Mouse (Mus musculus) kidney, postnatal 25 days (tissue): ENCODE results near the gene Zfp704.

ENCODE experiments used
- DNase-seq, 2 experiments: peaks; one replicate each; pipeline ENCODE4 v3.0.0; 2021; ENCODE audit warnings: mixed read lengths in 2 of 2

Gene Zfp704

DNA sequence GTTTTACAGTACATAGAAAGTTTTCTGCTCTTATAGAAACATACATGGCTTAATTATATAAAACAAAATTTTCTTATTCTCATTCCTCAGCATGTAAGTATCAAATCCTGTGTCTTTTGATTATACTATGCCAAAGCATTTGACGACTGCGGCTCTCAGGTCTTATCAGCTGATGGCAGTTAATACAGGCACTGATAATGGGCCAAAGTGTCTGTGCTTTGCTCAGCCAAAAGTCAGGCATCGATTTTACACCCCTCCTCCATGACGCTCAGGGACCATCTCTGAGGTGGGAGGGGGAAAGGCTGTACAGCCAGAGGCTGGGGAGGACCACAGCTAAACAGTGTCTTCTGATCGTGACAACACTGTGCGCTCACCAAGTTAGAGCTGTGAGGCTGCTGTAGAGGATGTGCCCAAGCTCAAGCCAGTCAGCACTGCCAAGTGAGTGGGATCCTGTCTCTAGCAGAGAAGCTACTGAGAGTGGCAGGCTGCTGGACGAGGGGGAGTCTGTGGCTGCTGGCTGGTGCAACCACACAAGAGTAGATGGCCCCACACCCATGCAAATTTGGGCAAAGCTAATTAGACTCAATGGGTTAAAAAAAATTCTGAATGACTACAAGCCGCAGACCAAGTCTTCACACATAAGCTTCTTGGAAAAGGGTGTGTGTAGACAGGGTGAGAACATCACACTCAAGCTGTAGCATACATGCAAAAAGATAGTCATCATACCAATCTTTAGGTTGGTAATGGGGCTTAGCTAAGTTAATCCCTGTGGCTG, 155.1 kb downstream of the Zfp704 start:
- no peak for DNase-seq

DNA sequence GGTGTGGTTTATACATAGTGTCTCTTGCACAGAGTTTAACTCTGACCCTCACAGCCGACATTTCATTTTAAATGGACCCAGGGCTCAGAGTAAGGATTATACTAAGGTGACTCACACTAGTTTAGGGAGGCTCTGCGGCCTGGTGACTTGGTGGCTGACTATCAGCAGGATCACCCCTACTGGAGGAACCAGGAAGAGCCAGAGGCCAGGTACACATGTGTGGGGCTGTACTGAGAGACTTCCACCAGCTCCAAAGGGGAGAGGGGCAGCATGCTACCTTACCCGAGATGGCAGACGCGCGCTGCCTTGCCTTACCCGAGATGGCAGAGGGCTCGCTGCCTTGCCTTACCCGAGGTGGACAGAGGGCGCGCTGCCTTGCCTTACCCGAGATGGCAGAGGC, 159.4 kb downstream of the Zfp704 start:
- no peak for DNase-seq

DNA sequence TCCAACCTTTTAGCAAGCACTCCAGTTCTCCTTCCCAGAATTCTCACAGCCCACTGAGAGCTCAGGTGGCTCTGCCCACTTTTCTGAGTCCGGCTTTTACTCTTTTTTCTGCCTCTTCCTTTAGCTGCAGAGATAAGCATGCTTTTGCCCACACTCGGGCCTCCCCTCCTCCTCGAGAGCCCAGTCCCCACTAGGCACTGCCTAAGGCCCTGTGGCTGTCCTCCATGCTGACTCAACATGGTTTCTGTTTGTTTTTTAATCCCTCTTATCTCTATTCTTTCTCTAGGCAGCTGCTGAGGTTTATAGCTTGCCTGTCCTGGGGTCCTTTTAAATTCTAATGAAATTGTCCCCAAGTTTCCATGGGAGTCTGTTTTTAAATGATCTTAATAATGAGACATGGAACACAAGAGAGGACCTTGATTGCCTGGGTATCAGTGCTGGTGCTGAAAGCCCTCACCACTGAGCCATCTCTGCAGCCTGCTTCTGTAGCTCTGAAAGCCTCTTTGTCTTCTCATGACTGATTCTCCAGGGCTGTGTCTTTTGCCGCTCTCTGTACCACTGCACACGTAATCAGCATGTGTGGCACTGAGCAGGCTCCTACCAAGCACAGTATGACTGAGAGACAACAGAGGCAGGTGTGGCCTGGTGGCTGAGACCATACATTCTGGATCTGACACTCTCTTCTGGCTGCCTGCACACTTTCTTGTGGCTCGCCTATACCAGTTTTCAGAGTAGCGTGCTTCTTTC, 160.5 kb downstream of the Zfp704 start:
- no peak for DNase-seq

DNA sequence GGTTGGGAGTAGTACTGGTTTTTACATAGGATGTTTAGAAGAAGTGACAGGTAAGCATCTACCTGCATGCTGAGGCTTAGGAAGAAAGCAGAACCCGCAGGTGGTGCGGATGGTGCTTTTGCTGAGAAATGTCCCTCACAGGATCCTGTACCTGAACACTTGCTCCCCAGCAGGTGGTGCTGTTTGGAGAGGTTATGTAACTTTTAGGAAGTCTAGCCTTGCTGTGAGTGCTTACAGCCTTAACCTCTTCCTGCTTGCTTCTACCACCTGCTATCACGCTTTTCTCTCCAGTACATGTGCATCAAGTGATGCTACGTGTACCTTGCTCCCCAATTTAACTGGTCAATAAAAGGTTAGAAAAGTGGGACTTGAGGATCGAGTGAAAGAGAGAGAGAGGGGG, 161.3 kb downstream of the Zfp704 start:
- DNase-seq: no peak

DNA sequence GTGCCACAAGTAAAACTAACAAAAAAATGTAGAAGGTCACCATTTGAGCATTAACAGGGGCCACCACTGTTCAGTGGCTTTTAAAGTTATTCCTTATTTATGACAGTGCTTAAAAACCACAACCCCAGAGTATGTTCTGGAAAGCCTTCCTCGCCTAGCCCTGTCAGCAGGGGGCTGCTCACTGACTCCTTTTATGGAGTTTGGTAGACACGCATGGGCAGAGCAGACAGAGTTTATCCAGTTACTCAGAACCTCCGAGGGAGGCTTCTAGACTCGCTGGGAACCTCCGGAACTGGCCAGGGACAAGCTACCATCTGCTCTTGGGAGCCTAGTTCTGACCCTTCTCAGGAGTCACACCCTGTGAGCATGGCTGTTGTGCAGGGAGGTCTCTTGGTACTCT, 165.3 kb downstream of the Zfp704 start:
- no peak for DNase-seq

DNA sequence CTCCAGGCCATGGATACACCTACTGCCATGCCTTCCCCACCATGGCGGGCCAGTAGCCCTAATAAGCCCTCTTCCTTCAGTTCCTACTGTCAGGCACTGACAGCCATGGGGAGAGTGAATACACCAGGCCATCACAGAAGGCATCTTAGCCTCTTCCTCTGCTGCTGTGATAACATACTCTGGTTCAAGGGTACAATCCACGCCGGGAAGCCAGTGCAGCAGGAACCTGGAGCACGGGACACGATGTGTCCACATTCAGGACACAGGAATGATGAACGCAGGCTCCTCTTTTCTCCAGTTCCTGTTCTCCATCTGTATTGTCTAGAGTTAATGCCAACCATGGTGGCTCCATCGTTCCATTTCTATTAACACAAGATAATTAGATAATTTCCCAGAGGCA, 165.9 kb downstream of the Zfp704 start:
- DNase-seq: no peak

DNA sequence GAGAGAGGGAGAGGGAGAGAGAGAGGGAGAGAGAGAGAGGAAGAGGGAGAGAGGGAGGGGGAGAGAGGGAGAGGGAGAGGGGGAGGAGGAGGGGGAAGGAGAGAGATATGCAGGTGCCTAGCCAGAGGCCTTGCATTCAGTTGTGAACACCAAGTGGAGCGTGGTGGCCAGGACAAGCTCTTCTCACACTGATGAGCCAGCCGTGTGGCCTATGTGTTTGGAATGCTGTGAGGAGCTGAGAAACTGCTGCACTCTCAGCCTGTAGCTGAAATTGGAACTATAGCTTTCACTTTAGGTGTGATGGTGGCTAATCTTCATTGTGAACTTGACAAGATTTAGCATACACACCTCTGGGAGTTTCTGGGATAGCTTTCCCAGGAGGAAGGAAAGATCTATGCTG, 166.4 kb downstream of the Zfp704 start:
- no peak for DNase-seq

DNA sequence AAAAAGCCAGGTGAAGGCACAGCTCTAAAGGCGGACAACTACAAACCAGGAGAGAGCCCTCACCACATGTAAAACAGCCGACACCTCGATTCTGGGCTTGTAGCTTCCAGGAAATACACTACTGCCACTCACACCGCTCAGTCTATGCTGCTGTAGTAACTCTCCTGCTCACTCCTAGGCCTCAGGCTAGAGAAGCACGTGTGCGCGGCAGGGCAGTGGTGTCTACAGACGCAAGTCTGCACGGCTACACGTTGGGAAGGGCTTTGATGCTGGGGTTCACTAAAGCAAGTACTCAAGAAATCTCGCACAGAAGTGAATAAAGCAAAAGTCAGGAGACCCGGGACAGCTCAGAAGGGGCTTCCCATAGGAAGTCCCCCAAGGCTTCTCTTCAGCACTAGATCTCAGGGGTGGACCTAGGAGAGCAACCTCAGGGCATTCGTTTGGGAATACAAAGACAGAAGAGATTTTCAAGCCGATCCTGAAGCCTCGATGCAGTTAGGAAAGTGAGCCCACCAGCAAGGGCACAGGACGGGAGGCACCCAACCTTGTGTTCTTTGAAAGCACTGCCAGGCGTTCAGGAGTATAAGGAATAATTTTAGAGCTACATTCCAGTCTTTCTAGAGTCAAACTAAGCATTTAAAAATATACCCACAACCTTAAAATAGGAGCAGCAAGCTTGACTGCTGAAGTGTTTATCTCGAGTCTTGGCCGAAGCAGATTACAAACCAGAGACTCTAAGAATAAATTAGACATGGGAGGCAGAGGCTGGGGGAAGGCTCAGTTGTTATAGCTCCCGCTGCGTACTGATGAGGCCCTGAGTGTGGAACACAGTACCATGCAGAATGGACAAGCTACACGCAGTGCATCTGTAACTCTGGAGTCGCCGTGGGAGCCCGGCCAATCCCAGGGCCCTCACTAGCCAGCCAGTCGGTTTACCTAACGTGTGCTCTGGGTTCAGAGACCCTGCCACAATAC, 168.0 kb downstream of the Zfp704 start:
- DNase-seq: no peak

DNA sequence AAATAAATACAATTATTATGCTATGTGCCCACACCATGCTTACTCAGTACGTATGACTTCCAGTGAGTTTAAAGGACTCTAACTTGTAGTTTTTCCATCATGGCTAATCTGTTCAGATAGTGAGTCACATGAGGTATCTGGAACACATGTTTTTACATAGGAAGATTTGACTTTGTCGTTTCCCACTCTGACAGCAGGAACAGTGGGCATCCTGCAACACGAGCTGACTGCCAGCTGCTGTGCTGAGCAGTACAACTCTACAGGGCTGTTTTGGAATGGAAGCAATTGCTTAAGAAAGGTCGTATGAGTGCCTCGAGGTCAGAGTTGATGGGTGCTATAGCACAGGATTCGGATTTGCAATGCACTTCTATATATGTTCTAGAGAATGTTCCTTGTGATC, 169.4 kb downstream of the Zfp704 start:
- no peak for DNase-seq

DNA sequence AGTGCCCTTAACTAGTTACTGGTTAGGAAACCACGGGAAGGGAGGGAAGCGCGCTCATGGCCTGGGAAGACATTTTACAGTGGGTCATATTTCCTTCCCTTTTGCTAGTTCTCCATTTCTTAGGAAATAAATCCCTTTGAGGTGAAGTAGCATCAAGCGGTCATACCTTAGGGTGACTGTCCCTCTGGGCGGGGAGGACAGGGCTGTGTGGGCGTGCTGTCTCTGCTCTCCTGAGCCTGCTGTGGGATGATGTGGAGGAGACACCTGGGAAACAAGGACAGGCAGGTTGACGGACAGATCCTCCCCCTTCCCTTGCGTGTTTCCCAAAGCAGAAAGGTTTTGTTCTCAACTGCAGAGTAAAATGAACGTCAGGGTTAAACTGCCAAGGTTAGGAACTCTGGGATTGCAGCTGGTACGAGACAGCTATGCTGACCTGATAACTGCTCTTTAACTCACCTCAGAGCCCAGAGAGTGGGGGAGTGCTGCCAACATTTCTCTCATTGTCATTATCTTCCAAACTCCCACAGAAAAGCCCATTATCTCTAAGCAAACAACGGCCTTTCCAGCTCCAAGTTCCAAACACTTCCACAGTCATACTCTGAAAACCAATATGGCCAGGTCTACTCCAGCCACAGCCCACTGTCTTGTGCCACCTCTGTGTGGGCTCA, 170.1 kb downstream of the Zfp704 start:
- DNase-seq: no peak

DNA sequence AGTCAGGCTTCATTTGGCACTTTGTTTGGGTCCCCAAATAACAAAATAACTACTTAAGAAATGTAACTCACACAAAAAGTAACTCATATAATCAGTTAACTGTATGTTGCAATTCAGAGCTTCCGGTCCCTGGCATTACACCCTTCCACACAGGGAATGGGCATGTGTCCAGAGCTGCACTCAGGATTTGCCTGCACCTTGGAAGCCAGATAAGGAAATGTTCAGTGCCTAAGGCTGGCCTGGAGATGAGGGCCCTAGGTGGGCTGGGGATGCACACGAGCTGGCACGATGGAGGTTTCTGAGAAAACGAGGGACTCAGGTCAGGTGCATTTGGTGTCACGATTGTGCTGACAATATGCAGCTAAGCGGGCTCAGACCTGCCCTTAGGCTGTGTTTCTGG, 173.6 kb downstream of the Zfp704 start:
- DNase-seq: no peak

DNA sequence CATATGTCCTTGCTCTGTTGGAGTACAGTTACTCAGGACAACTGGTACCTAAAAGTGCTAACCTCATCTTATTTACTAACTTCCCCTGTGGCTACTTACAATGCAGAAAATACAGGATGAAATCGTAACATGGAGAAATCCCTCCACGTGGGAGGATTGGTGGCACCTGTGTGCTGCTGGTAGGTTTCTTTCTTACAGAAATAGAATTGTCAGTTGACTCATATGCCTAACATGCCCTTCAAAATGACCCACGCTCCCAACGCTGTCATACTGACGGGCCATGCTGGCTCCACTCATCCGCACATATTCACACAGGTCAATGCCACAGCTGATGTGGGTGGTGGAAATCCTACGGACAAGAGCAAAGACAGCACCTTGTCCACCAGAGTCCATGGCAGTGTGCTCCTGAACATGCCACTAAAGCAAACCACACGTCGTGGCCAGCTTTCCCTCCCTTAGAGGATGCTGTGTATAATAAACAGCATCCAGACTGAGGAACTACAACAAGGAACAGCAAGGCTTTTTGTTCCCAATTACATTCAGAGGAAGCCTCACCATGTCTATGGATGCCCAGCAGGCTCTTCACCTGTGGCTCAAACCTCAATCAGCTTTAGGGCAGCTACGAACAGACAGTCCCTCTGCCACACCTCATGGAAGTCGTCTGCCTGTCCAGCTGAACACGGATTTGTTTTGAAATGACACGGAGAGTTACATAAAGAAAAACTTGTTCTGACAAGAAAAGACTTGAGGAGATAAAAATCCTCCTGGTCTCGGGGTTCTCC, 175.3 kb downstream of the Zfp704 start:
- DNase-seq: no peak

DNA sequence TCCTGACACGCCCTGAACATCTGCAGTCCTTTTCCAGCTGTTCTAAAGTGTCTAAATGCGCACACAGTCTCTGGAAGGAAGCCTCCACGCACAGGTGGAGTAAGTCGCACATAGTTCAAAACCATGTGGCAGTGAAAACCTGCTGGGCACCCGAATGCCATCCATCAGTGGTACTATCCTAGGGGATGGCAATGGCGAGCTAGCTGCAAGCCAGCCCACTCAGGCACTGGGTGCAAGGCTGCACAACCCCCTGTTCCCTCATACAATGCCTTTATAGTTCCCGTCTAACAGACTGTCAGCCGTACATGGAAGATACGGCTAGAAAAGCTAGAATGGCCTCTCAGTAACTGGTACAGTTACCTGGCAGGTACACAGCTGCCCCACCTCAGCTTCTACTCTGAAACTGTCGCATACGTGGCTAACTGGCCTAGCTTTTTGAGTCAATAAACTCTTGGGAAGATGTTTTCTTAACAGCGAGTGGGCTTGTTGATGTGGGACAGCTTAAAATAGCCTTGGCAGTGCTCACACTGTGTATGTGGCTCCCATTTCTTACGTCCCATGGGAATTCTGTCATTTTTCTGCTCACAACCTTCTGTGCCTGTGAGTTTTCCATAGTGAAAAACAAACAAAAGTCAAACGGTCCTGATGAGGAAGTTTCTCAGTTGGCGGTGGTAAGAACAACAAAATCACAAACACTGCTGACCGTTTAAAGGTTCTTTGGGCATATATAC, 176.9 kb downstream of the Zfp704 start:
- no peak for DNase-seq

DNA sequence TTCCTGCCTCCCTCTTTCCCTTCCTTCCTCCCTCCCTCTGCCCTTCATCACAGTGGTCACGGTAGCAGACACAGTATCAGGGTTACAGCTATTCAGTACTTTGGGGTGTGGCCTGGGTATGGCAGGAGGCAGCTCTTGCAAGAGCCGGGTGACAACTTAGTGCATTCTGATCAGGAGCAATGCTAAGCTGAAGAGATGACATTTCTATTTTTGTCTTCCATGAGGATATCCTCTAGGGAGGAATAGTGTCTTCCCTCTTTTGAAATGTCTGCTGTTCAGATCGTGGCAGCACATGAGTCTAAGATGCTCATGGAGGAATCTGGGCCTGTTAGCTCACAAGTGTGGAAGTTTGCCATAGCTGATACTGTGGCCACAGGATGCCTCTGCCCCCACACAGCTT, 177.7 kb downstream of the Zfp704 start:
- DNase-seq: no peak

DNA sequence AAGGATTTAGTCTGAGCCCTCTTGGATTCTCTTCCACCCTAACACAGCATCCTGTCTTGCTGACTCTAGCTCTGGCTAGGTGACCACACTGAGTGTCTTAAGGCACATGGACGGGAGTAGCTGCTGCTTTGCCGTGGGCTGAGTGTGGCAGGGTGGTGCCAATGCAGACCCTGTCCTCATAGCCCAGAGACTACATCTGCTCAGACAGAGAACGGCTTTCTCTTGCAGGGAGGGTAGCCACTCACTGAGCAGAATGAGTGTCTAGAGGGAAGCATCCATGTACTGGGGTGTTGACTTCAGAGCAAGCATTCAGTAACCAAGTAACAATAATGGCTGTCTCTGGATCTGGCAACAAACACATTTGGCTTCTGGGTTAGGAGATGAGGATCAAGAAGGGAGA, 179.9 kb downstream of the Zfp704 start:
- DNase-seq: no peak

DNA sequence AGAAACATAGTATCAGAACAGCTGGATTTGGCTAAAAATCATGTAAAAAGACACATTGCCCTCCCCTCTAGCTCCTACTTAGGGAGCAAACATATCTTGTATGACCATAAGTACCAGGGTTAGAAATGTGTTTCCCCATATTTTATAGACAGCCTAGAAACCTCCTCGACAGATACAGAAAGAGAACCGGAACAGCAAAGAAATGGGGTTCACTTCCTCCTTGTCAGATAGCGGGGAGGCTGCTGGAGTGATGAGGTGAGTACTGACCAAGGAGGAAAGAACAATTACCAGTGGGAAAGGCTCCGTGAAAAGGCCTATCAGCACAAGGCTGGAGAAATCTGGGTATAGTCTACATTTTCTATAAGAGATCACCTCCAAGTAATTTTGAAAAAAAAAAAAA, 182.1 kb downstream of the Zfp704 start:
- no peak for DNase-seq

DNA sequence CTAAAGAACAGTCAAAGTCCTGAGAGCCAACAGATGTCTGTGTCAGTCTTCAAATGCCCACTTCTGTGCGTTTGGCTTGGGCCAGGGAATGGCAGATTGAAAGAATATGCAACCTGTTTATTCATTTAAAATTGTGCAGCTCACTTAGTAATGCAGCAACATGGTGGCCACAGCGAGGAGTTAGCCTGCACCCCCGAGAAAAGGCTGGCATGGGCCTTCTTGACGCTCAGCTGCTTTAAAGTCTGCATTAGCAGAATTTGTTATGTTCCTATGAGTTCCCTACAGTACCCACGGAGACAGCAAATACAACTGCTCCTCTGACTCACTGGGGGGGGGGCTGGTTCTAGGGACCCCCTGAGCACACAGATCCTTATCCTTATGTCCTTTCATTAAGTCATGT, 184.2 kb downstream of the Zfp704 start:
- DNase-seq: no peak

DNA sequence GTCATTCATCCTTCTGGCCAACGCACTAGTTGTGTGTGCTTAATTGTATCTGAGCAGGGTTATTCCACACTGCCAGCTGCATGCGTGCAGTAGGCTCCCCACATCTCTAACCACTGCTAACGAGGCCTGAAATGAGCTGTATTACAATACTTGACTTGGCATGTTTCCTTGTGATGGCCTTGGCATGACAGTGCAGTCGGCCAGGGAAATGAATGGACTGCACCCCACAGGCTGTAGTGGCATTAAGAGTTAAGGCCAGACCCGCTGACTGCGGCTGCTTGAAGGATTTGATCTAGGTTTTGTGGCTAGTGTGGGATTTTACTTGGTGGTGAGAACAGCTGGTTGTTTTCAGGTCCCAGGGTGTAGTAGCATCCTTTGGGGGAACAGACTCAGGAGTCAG, 185.2 kb downstream of the Zfp704 start:
- no peak for DNase-seq

DNA sequence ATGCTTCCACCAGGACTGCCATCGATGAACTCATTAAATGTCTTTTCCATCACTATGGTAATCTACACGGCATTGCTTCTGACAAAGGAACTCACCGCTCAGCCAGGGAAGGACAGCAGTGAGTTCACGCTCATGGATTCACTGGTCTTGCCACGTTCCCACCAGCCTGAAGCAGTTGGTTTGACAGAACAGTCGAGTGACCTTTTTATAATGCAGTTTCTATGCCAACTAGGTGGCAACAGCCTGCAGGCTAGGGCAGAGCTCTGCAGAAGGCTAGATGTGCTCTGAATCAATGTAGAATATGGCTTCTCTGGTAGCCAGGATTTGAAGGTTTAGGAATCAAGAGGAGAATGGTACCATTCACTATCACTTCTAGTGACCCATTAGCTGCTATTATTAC, 186.2 kb downstream of the Zfp704 start:
- DNase-seq: no peak

DNA sequence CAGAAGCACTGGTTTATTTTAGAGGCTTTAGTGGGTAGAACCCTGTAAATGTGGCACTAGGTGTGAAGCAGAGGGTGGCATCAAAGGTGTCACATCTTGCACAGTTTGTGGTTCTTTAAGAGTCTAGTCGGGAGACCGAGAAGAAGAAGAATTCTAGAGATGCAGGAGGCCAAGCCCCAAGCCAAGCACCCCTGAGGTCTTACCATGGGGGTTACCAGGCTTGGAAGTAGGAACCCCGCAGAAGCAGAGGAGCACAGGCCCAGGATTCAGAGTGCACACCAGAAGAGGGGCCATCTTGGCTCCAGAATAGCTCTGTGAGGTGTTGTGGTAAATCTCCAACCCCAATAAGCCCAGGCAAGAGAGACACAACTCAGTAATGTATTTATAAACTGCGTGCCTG, 201.0 kb downstream of the Zfp704 start:
- DNase-seq: no peak

DNA sequence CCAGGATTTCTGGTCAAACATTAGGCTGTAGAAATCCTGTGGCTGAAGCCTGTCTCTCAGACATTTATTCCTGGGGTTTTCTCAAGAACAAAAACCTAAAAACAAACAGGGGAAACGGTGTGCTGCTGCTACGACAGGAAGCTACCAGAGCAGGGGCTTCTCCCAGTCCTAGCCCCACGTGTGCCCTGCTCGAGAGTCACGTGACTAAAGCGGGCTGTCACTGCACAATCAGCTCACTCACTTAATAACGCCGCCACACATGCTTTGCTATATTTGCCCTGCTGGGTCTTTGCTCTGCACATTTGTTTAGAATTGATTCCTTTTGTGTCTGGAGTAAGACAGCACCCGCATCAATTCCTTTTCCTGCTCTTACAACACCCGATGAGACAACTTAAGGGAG, 202.1 kb downstream of the Zfp704 start:
- DNase-seq: peak in 1 of 2 experiments; percentile 17
